Comparison of ENCODE assay signal across 8 mouse cellular contexts in genomic region chr10:41684548-41684996, GRCm38 (mm10). TPM values are rescaled to one million over a fixed set of nuclear protein-coding genes. Genes with fewer than 3 reads are reported as not detected.
DNase-seq lines count a peak whose midpoint lies in the region; ATAC-seq and TF ChIP-seq lines count a peak whose summit lies in the region.

No protein-coding gene starts in this region.

- H3K4me1 ChIP-seq in hindbrain, embryonic 12.5 days: no peaks in the 10 kb centered on the region
- 0 out of 2 replicates have a peak, but pooled peaks cover 4% of the 10 kb centered on the region for H3K4me1 ChIP-seq in limb, embryonic 14.5 days (ENCODE audit: control insufficient read depth, insufficient read depth, low read length)
- peaks cover 3% of the 10 kb centered on the region; the same call in 1 of the 2 replicates for H3K4me1 ChIP-seq in cerebellum, adult 2 months (ENCODE audit: control insufficient read depth, insufficient read depth, low read length)

- in situ Hi-C loops in Patski (cut with MboI; ENCODE audit: low pct_unique_long_range_greater_than_20kb): loop anchor here (5.0 to 10.0 kb wide), 2 partner anchors 167 to 680 kb away; partner anchors contain the start of gene Cd164

- POLR2A ChIA-PET in Patski (lab: Charles Lee): no interaction called here

- no peaks in the 10 kb centered on the region for H3K27me3 ChIP-seq in Patski
- H3K27me3 ChIP-seq in hindbrain, embryonic 12.5 days: peaks cover 20% of the 10 kb centered on the region
- no peaks in the 10 kb centered on the region for H3K27me3 ChIP-seq in limb, embryonic 14.5 days (ENCODE audit: control insufficient read depth, insufficient read depth, low read length)
- no peaks in the 10 kb centered on the region for H3K27me3 ChIP-seq in cerebellum, adult 2 months (ENCODE audit: control insufficient read depth, insufficient read depth, low read length)

- DNase-seq in adrenal gland, adult 2 months: peak; percentile 7
- DNase-seq in adrenal gland, adult 8-10 months: no peak
- peak; percentile 46 for DNase-seq in Patski (ENCODE audit: low read depth, low spot score)
- no peak for DNase-seq in limb, embryonic 14.5 days (ENCODE audit: low spot score)
- peak; percentile 46 for DNase-seq in neural tube, embryonic 10.5 days (ENCODE audit: extremely low spot score, low spot score)
- no peak for DNase-seq in cerebellum, adult 2 months
- DNase-seq in urinary bladder, postnatal 4 days (ENCODE audit: low spot score in 2 of 2): no peak

- peak overlapping the region; percentile 19 for H3K4me2 ChIP-seq in hindbrain, embryonic 12.5 days (replicated peaks)
- H3K4me2 ChIP-seq in limb, embryonic 14.5 days (replicated peaks; ENCODE audit: low read depth, low read length, severe bottlenecking): peak overlapping the region; percentile 42

- TF ChIP-seq CTCF in Patski (IDR thresholded peaks at IDR 0.05): peak; percentile 48
- TF ChIP-seq CTCF in cerebellum, adult 2 months (IDR thresholded peaks at IDR 0.05; ENCODE audit: borderline replicate concordance, insufficient read depth, low read depth, low read length): no peak

- 0 out of 2 replicates have a peak overlapping the region, but pooled peaks have one; percentile 1 for H3K9ac ChIP-seq in hindbrain, embryonic 12.5 days
- H3K9ac ChIP-seq in limb, embryonic 14.5 days (ENCODE audit: low read depth, low read length, severe bottlenecking): peak overlapping the region; percentile 50

- no peak for TF ChIP-seq POLR2A in limb, embryonic 14.5 days (IDR thresholded peaks at IDR 0.05; ENCODE audit: borderline replicate concordance, extremely low read depth, insufficient read depth, insufficient read length)
- TF ChIP-seq POLR2A in cerebellum, adult 2 months (IDR thresholded peaks at IDR 0.05; ENCODE audit: borderline replicate concordance, insufficient read depth, low read length): no peak

- CTCF ChIA-PET in Patski (lab: Charles Lee): no interaction called here

- no peaks in the 10 kb centered on the region for H3K36me3 ChIP-seq in hindbrain, embryonic 12.5 days
- no peaks in the 10 kb centered on the region for H3K36me3 ChIP-seq in limb, embryonic 14.5 days (ENCODE audit: control insufficient read depth, insufficient read depth, low read length)

- no peak overlapping the region for H3K4me3 ChIP-seq in hindbrain, embryonic 12.5 days
- peak overlapping the region; percentile 21 for H3K4me3 ChIP-seq in limb, embryonic 14.5 days (replicated peaks; ENCODE audit: low read length)
- no peak overlapping the region for H3K4me3 ChIP-seq in cerebellum, adult 2 months (replicated peaks; ENCODE audit: insufficient read depth, low read depth, low read length)

- H3K9me3 ChIP-seq in hindbrain, embryonic 12.5 days (replicated peaks): peaks cover 10% of the 10 kb centered on the region
- H3K9me3 ChIP-seq in limb, embryonic 14.5 days (ENCODE audit: control insufficient read depth, low read length): 0 out of 2 replicates have a peak, but pooled peaks cover 3% of the 10 kb centered on the region

- peak; percentile 76 for ATAC-seq in Patski
- ATAC-seq in hindbrain, embryonic 12.5 days (ENCODE audit: low FRiP score): no peak
- ATAC-seq in limb, embryonic 14.5 days (ENCODE audit: low FRiP score, low read depth): peak; percentile 33; the same call in 1 of the 2 replicates

- WGBS in hindbrain, embryonic 12.5 days: 5% methylated on average over 21 of the region's 21 CpGs
- WGBS in limb, embryonic 14.5 days: 3% methylated on average over 21 of the region's 21 CpGs
- 12% methylated on average over 21 of the region's 21 CpGs for WGBS in cerebellum, adult 2 months

- no peak overlapping the region for H3K27ac ChIP-seq in hindbrain, embryonic 12.5 days
- H3K27ac ChIP-seq in limb, embryonic 14.5 days (replicated peaks; ENCODE audit: low read depth, low read length): no peak overlapping the region
- H3K27ac ChIP-seq in cerebellum, adult 2 months (ENCODE audit: insufficient read depth, low read length): no peak overlapping the region

RNA-seq across cellular contexts. Expression of gene Ccdc162, which starts 31.9 kb away (rescaled TPM):
- under 1 TPM; 0.23 to 0.24 TPM for total RNA-seq in adrenal gland, adult 2 months (2021)
- polyA plus RNA-seq in adrenal gland, adult 2 months (2012; rRNA removed): 0.25 and 0.44 TPM in 2 replicates
- total RNA-seq in adrenal gland, adult 8-10 months (2022): 1 to 10 TPM in 1 of 4 experiments, under 1 TPM in 3; 0.35 to 1.4 (median 0.58) TPM
- 1.7 TPM for polyA plus RNA-seq in Patski (2021)
- 0.96 and 1.4 TPM in 2 replicates for polyA plus RNA-seq in hindbrain, embryonic 12.5 days (2016; fragmentation: Nextera tagmentation; extraction: Ambion mirVana)
- polyA plus RNA-seq in limb, embryonic 14.5 days (2012; rRNA removed): 1.2 and 1.6 TPM in 2 replicates
- polyA plus RNA-seq in limb, embryonic 14.5 days (2014; fragmentation: Nextera tagmentation; extraction: Ambion mirVana): 0.93 and 2.1 TPM in 2 replicates
- polyA plus RNA-seq in cerebellum, adult 2 months (2012; rRNA removed): 1.2 and 1.4 TPM in 2 replicates

Comparison
In these comparisons a context has a peak if more than half of its experiments do, and no peak if none do; other contexts are left out.
1. DNase-seq: peak in adrenal gland, adult 2 months (single experiment), Patski (single experiment) and neural tube, embryonic 10.5 days (single experiment); none in adrenal gland, adult 8-10 months (single experiment), limb, embryonic 14.5 days (single experiment), cerebellum, adult 2 months (0 of 2) and urinary bladder, postnatal 4 days (0 of 2).